Mouse (Mus musculus): ENCODE measurements at regions not wholly inside any gene's neighbourhood (a gene's known extent, or its start where the extent isn't known, plus 50 kb on each side); places are given as distances from the start of the nearest gene placed in this dataset.

DNA sequence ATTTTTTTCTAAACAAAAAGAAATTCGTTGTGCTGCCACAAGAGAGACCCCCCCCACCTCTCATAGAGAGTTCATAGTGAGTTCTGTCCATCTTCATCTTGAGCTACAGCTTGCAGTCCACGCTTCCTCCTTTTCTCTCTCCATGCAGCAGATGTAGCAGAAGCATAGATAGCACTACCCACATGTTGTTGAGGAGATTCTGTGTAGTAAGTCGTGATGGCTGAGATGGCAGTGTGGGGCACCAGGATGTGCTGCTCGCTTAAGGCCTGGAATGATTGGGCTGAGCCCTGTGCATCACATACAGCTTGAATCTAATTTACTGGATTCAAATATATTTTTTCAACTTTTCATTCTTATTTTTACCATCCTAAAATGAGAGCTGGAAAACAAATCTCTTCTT, 184.4 kb upstream of the Ccn2 start:
- dilution Hi-C loops (cut with MboI; ENCODE audit: extremely low pct_ligation_motif_present, extremely low pct_unique_long_range_greater_than_20kb, low sequenced_read_pairs), result no loop called here
- no peak for TF ChIP-seq JUND (conservative IDR thresholded peaks at IDR 0.05; ENCODE audit: low read depth, low read length)
- TF ChIP-seq ZNF384 (IDR thresholded peaks at IDR 0.05; ENCODE audit: low read depth, low read length), result no peak
- no peak for TF ChIP-seq USF2 (conservative IDR thresholded peaks at IDR 0.05; ENCODE audit: low read depth, low read length)
- TF ChIP-seq USF1 (IDR thresholded peaks at IDR 0.05; ENCODE audit: low read depth, low read length), result no peak
- TF ChIP-seq BHLHE40 (IDR thresholded peaks at IDR 0.05; ENCODE audit: low read depth, low read length), result no peak
- TF ChIP-seq ZMIZ1 (IDR thresholded peaks at IDR 0.05; ENCODE audit: low read depth, low read length), result no peak
- TF ChIP-seq TCF12 (IDR thresholded peaks at IDR 0.05; ENCODE audit: low read depth, low read length), result no peak
- no peak for TF ChIP-seq JUN (IDR thresholded peaks at IDR 0.05; ENCODE audit: insufficient read depth, low read depth, low read length)
- no peak for TF ChIP-seq IRF4 (IDR thresholded peaks at IDR 0.05; ENCODE audit: low read depth, low read length)
- no peak for TF ChIP-seq GABPA (IDR thresholded peaks at IDR 0.05; ENCODE audit: insufficient replicate concordance, low read depth, low read length)
- no peak for TF ChIP-seq UBTF (IDR thresholded peaks at IDR 0.05; ENCODE audit: low read depth, low read length)
- TF ChIP-seq TBP (conservative IDR thresholded peaks at IDR 0.05; ENCODE audit: low read depth, low read length), result no peak
- TF ChIP-seq MAFK (IDR thresholded peaks at IDR 0.05; ENCODE audit: insufficient replicate concordance, low read length), result no peak
- H3K27ac ChIP-seq (ENCODE audit: insufficient read depth, low read depth), result no peak overlapping the region
- H3K4me3 ChIP-seq (replicated peaks in 1 of 3; ENCODE audit: low read depth in 2 of 3, low read length in 2 of 3, poor library complexity in 1 of 3), result no peak overlapping the region
- in situ Hi-C loops (cut with MboI; ENCODE audit: low pct_ligation_motif_present, low pct_unique_long_range_greater_than_20kb, low sequenced_read_pairs), result no loop called here
- no peaks in the 10 kb centered on the region for H3K9me3 ChIP-seq (replicated peaks; ENCODE audit: low read length)
- no peaks in the 10 kb centered on the region for H3K79me2 ChIP-seq (replicated peaks; ENCODE audit: control insufficient read depth, extremely low read depth, insufficient read depth, poor library complexity, severe bottlenecking)
- no peaks in the 10 kb centered on the region for H3K4me1 ChIP-seq (ENCODE audit: control insufficient read depth in 1 of 2, insufficient read depth in 2 of 2)
- no peak overlapping the region for H3K4me2 ChIP-seq (ENCODE audit: insufficient read depth, low read depth, poor library complexity, severe bottlenecking)
- no peaks in the 10 kb centered on the region for H3K27me3 ChIP-seq (replicated peaks)
- H3K36me3 ChIP-seq (replicated peaks in 1 of 2; ENCODE audit: control insufficient read depth in 1 of 2, insufficient read depth in 1 of 2, low read length in 1 of 2), result no peaks in the 10 kb centered on the region
- H3K9ac ChIP-seq (ENCODE audit: insufficient read depth, low read depth), result no peak overlapping the region
- no peak for DNase-seq (ENCODE audit: extremely low read depth)

GRCm38 (mm10) chr10:24422498-24423160, 172.6 kb upstream of the Ccn2 start:
- peaks cover 2% of the 10 kb centered on the region for H3K9me3 ChIP-seq (replicated peaks; ENCODE audit: low read length)
- dilution Hi-C loops (cut with MboI; ENCODE audit: extremely low pct_ligation_motif_present, extremely low pct_unique_long_range_greater_than_20kb, low sequenced_read_pairs), result no loop called here
- TF ChIP-seq ZC3H11A (IDR thresholded peaks at IDR 0.05; ENCODE audit: low read depth, low read length) (no peak), CHD2 (IDR thresholded peaks at IDR 0.05; ENCODE audit: low read length) (no peak), MAX (IDR thresholded peaks at IDR 0.05; ENCODE audit: low read length) (no peak), ZKSCAN1 (IDR thresholded peaks at IDR 0.05; ENCODE audit: borderline replicate concordance, low read depth, low read length) (no peak), UBTF (IDR thresholded peaks at IDR 0.05; ENCODE audit: low read depth, low read length) (no peak), PAX5 (IDR thresholded peaks at IDR 0.05; ENCODE audit: low read length) (no peak), E2F4 (IDR thresholded peaks at IDR 0.05; ENCODE audit: insufficient replicate concordance, low read depth, low read length) (no peak), CTCF (conservative IDR thresholded peaks at IDR 0.05 in 1 of 2, IDR thresholded peaks at IDR 0.05 in 1 of 2; ENCODE audit: low read depth in 2 of 2, low read length in 2 of 2) (no peak), JUND (conservative IDR thresholded peaks at IDR 0.05; ENCODE audit: low read depth, low read length) (no peak), ELF1 (IDR thresholded peaks at IDR 0.05; ENCODE audit: low read depth, low read length) (no peak), HCFC1 (IDR thresholded peaks at IDR 0.05; ENCODE audit: low read depth, low read length) (no peak), ZMIZ1 (IDR thresholded peaks at IDR 0.05; ENCODE audit: low read depth, low read length) (no peak), RAD21 (IDR thresholded peaks at IDR 0.05; ENCODE audit: low read depth, low read length) (no peak)
- no peaks in the 10 kb centered on the region for H3K36me3 ChIP-seq (replicated peaks in 1 of 2; ENCODE audit: control insufficient read depth in 1 of 2, insufficient read depth in 1 of 2, low read length in 1 of 2)
- H3K9ac ChIP-seq (ENCODE audit: insufficient read depth, low read depth), result no peak overlapping the region
- in situ Hi-C loops (cut with MboI; ENCODE audit: low pct_ligation_motif_present, low pct_unique_long_range_greater_than_20kb, low sequenced_read_pairs), result no loop called here
- H3K79me2 ChIP-seq (replicated peaks; ENCODE audit: control insufficient read depth, extremely low read depth, insufficient read depth, poor library complexity, severe bottlenecking), result no peaks in the 10 kb centered on the region
- no peak for DNase-seq (ENCODE audit: extremely low read depth)
- H3K4me3 ChIP-seq (replicated peaks in 1 of 3; ENCODE audit: low read depth in 2 of 3, low read length in 2 of 3, poor library complexity in 1 of 3), result no peak overlapping the region
- H3K4me2 ChIP-seq (ENCODE audit: insufficient read depth, low read depth, poor library complexity, severe bottlenecking), result no peak overlapping the region; the same call in 1 of the 2 replicates
- no peaks in the 10 kb centered on the region for H3K27me3 ChIP-seq (replicated peaks)
- H3K27ac ChIP-seq (ENCODE audit: insufficient read depth, low read depth), result no peak overlapping the region
- no peaks in the 10 kb centered on the region for H3K4me1 ChIP-seq (ENCODE audit: control insufficient read depth in 1 of 2, insufficient read depth in 2 of 2)

Measured in CH12.LX (cell line).